Mouse (Mus musculus) layer of hippocampus, adult 2 months (tissue): ENCODE measurements around the gene Kif1c. TPM values are rescaled to one million over a fixed set of nuclear protein-coding genes. Genes with fewer than 3 reads are reported as not detected.
A peak's percentile ranks its signal among the peaks of the same experiment; 100 is the strongest.

Source experiments
- DNase-seq, 2 experiments: peaks; one replicate each; pipeline ENCODE4 v3.0.0; 2022; ENCODE audit warnings: low spot score in 2 of 2
- H3K27ac ChIP-seq: fragments of 200-600 bp; 2 replicates; pipeline ENCODE4 v1.8.1; 2022
- H3K4me3 ChIP-seq: fragments of 200-600 bp; 2 replicates; pipeline ENCODE4 v1.8.1; 2022; ENCODE audit warnings: mild to moderate bottlenecking
- CTCF ChIP-seq: fragments of 200-600 bp; conservative IDR thresholded peaks from 2 replicates; pipeline ENCODE4 v1.8.1; 2022; ENCODE audit warnings: antibody characterized with exemption, mild to moderate bottlenecking, moderate library complexity
- total RNA-seq, 2 experiments: library from RNA; stranded (reverse); gene quantifications; 2 replicates each; pipeline ENCODE4 v1.2.3; 2021

Gene Kif1c
- total RNA-seq, 2 experiments from 2014 or later: 76.5 to 89.8 TPM

DNA sequence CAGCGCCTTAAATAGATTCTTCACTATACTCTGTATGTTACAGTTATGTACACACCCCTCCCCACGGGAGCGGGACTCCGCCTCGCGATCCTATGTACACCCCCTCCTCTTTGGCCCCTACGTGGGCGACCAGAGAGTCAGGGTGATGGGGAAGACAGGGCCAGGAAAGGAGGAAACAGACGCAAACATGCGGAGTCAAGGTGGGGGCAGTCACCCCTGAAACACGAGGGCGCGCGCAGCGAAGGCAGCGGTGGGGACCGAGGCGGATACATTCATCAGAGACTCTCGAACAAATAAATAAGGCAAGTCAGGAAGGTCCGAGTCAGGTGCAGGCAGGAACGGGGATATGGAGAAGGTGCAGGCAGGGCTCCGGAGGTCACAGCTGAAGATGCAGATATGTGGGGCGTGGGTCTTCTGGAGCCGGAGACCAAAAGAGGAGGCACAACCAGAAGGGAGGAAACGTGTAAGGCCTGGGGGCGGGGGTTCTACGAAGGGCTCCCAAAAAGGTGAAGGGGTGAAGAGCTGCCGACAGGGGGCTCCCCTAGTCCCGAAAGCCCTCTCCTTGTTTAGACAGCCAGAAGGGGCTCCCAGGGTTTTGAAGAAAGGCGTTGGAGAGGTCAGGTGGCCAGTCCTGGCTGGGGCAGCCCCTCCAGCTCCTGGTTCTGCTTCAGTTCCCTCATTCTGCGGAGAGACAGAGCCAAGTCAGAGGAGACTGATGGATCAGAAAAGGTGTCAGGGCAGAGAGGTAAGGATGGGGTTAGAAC is 30.6 kb upstream of the Kif1c start:
- peak overlapping the region; percentile 99 for H3K27ac ChIP-seq
- TF ChIP-seq CTCF: peak; percentile 79

DNA sequence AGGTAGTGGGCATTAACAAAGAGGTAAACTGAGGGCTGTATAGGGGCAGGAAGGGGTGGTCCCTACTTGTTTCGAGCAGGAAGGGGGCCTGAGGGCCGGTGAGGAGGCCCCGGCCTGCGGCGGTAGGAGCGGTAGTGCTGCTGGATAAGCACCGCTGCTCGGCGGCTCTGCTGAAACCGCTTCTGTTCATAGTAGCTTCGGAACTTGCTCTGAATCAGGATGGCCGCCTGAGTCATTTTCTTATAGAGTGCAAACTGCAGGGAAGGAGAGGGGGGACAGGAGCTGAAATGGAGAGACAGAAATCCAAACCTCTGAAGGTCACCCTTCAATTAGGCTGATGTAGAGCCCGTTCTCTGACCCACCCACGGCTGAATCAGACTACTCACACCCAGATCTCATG is 29.9 kb upstream of the Kif1c start:
- no peak for TF ChIP-seq CTCF
- peak overlapping the region; percentile 99 for H3K27ac ChIP-seq
- DNase-seq: no peak
- peak overlapping the region; percentile 82; the same call in 1 of the 2 replicates for H3K4me3 ChIP-seq

More for the DNA sequence above, 30.6 kb upstream of the Kif1c start:
- H3K4me3 ChIP-seq: peak overlapping the region; percentile 82
- peak; percentile 62 to 68 for DNase-seq

DNA sequence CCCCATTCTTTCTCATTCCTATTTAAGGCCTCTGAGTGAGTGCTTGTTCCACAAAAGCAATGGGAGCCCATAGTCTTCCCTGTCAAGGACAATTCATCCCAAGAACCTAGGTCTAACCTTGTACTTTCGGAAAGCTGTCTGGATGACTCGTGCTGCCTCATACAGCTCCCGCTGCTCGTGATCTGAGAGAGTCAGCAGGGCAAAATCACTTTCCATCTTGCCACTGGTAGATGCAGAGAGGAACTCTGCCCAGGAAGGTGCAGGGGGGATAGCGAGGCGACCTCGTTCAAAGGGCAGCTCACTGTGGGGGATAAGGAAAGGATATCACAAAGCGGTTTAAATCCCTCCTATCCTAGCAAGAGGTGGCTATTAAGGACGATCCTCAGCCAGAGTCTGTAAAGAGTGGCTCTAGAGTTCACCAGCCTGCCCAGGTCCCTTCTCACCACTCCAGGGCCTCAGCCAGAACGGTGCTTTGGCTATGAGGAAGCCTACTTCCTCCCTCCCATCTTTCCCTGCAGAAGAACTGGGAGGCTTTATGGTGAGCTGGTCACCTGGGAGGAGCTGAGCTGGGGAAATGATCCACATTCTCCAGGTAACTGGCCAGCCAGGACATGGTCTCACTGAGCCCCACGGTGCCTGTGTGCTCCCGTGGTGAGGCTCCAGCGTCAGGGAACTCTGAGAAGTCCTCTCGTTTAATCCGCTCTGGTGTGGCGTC is 28.9 kb upstream of the Kif1c start:
- Histone ChIP-seq H3K4me3 (no peak overlapping the region), H3K27ac (peak overlapping the region; percentile 99; the same call in 1 of the 2 replicates)
- DNase-seq: no peak
- no peak for TF ChIP-seq CTCF

DNA sequence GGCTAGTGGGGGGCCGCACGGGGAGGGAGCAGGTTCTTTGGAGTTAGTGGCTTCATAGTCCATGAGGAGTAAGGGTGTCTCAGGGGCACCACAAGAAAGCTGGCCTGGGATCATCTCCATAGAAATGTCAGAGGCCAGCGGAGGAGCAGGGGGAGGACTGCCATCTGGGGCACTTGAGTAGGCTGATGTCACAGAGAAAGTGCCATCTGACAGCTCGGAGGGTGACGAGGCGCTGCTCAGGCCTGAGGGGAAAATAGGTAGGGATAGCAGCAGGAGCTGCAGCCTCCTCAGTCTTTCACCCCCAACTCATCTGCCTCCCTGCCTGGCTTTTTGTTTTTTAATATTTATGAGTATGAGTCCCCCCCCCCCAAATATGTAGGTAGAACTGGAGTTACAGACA is 26.3 kb upstream of the Kif1c start:
- TF ChIP-seq CTCF: no peak
- Histone ChIP-seq H3K27ac (peak overlapping the region; percentile 66; the same call in 1 of the 2 replicates), H3K4me3 (no peak overlapping the region)
- no peak for DNase-seq

DNA sequence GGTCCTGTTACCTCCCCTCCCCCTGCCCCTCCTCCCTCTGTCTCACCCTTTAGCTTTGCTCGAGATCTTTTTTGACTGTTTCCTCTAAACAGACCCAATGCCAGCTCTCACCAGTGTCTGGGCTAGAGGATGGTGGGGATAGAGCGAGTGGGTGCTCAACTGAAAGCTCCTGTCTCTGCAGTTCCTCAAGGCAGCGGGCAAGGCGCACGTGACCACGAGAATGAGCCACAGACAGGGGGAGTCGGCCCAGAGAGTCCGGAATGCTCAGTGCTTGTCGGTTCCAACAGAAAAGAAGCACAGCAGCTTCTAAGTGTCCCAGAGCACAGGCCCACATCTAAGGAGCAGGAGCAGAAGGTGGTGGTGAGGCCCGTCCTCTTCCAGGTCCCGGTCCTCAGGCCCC is 25.8 kb upstream of the Kif1c start:
- DNase-seq: no peak
- Histone ChIP-seq H3K4me3 (no peak overlapping the region), H3K27ac (peak overlapping the region; percentile 66; the same call in 1 of the 2 replicates)
- TF ChIP-seq CTCF: no peak

DNA sequence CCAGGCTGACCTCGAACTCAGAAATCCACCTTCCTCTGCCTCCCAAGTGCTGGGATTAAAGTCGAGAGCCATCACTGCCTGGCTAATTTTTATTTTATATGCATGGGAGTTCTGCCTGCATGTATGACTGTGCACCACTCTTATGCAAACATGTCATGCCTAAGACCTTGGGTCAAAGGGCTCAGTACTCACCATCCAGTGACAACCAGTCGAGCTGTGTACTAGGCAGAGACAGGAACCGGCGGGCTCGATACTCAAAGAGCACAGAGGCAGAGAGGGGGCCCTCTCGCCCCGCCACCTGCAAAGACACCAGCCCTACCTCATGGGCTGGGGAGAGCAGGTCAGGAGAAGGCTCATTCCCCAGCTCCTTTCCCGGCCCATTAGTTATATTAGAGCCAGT is 22.3 kb upstream of the Kif1c start:
- no peak for TF ChIP-seq CTCF
- H3K27ac ChIP-seq: peak overlapping the region; percentile 46; the same call in 1 of the 2 replicates
- DNase-seq: no peak
- H3K4me3 ChIP-seq: no peak overlapping the region

DNA sequence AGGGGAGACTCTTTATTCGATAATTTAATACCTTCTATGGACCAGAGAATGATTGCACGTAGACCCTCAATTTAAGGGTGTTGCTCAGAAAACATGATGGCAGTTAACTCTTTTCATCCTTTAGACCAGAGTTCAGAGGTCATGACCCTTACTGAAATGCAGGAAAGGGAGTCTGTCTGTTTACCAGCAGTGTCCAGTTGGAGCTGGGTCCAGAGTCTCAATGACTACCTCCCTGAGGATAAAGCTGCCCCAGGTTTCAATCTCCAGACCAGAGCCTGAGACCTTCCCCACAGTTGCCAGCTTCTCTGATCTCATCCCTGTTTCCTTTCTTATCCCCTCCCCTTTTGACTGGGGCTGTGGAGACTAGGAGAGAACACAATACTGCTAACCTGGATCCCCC is 21.8 kb upstream of the Kif1c start:
- Histone ChIP-seq H3K27ac (peak overlapping the region; percentile 46; the same call in 1 of the 2 replicates), H3K4me3 (no peak overlapping the region)
- DNase-seq: no peak
- no peak for TF ChIP-seq CTCF

DNA sequence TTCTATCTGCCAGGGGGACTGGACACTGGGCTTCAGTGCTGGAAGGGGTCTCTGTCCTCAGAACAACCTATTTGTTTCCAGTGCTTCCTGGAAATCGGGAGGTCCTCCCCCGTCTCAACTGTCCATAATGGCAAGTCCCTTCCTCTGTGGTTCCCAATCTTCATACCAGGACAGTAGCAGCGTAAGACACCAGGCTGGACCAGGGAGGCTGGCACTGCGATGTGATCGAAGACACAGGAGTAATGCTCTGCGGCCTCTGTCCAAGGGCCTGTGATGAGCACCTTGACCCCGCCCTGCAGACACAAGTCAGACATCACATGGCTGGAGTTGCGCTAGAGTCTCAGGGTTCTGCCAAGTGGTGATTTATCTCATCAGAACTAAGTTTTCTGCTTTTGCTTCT is 21.0 kb upstream of the Kif1c start:
- H3K4me3 ChIP-seq: no peak overlapping the region
- no peak for TF ChIP-seq CTCF
- DNase-seq: no peak

DNA sequence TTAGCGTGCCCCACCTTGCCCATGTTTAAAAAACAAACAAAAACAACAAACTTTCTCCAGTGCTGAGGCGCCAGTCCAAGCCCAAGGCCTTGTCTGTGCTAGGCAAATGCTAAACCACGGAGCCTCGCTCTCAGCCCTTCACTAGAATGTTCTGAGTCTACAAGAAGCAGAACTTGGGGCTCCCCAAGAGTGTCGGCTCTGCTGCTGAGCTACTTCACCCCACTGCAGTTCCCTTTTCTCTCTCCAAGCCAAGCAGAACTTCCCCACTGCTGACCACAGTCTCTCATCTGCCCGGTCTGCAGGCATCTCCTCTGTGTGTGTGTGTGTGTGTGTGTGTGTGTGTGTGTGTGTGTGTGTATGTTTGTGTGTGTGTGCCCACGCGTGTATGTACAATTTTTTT is 20.5 kb upstream of the Kif1c start:
- Histone ChIP-seq H3K4me3 (no peak overlapping the region), H3K27ac (peak overlapping the region; percentile 24; the same call in 1 of the 2 replicates)
- TF ChIP-seq CTCF: no peak
- DNase-seq: no peak

More for the DNA sequence above, 21.0 kb upstream of the Kif1c start:
- H3K27ac ChIP-seq: peak overlapping the region; percentile 24; the same call in 1 of the 2 replicates

DNA sequence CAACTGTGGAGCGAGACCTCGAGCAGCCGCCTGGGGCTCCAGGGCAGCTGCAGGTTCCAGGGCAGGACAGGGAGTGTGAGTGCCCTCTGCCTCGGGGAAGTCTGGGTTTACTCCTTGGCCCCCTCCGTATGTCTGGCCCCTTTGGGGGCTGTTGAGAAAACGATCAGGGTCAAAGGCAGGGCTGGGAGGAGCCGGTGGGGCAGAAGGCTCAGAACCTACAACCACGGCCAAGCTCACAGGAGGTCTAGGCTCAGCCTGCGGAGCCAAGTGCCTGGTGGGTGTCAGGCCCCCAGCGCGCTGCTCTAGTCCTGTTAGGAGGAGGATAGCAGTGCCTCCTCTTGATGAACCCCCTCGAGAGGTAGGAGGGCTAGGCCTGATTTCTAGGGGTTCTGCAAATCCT is 19.2 kb upstream of the Kif1c start:
- Histone ChIP-seq H3K27ac (peak overlapping the region; percentile 68), H3K4me3 (no peak overlapping the region)
- TF ChIP-seq CTCF: no peak
- DNase-seq: no peak

DNA sequence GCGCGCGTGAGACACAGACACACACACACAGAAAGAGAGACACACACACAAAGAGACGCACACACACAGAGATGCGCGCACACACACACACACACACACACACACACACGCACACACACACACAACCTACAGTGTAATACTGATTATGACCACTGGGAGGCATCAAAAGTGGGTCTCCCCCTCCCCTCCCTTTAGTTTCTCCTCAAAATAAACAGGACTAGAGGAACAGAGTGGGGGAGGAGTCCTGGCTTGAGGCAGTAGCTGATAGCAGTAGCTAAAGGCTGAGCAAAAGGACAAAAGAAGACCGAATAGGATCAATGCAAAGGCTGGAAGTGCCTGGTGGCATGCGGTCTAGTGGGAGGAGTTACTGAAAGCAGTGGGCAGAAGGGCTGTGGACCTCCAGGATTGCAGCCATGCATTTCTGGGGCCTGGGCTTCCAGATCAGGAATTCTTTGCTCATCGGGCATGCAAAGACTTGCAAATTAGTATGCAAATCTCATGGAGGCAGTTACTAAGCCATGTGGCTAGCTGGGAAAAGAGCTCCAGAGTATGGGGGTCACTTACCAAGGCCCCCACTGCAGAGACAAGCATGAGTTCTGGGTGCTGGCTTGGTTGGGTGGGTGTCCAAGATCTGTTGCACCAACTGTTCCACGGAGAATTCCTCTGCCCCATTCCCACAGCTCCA is 18.3 kb upstream of the Kif1c start:
- peak overlapping the region; percentile 100 for H3K27ac ChIP-seq
- peak overlapping the region; percentile 9; the same call in 1 of the 2 replicates for H3K4me3 ChIP-seq
- peak; percentile 65 for TF ChIP-seq CTCF
- DNase-seq: no peak

DNA sequence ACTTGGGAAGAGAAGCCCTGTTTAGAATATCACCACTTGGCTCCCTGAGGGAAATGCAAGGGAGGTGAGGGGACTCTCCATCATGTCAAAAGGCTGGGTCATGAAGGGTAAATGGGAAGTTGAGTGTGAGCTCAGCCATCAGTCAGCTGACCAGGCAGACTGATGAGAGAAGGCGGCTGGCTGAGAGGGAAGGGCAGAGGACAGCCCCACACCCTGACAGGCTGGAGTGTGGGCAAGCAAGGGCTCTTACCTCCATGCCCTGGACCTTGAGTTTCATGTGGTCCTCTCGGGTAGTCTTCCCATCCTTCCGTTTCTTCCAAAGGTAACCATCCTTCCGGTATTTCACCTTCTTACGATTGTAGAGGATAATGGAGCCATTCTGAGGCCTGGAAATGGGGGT is 16.7 kb upstream of the Kif1c start:
- no peak for TF ChIP-seq CTCF
- Histone ChIP-seq H3K27ac (peak overlapping the region; percentile 100), H3K4me3 (peak overlapping the region; percentile 23; the same call in 1 of the 2 replicates)
- DNase-seq: no peak
